Mouse (Mus musculus): ENCODE data around the gene Dcakd.

DNA sequence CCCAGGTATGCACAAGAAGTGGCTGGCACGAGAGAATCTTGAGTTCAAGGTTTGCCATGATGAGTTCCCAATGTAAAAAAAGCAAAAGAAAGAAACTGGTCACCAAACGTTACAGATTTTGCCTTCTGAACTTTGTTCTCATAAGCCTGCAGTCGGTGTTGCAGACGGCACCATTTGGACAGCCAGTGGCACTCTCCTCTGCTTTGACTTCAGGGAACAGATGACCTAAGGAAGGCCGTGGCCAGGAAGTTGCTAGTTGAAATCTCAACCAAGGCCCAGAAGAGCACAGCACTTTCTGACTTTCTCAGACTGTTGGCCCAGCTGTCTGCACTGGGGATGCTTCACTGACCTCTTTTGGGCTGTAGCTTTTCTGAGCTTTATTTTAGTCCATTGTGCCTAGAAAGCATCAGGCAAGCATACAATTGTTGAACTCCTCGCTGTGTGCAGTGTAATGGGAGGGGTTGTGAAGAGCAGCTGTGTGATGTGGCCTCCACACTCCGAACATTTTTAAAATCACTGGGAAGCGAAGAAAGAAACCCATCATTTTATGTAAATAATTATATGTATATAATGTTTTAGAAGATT, 8.8 kb upstream of the Dcakd start:
- TF ChIP-seq POLR2A (IDR thresholded peaks at IDR 0.05; ENCODE audit: insufficient read depth, low read depth, low read length) (no peak), CTCF (IDR thresholded peaks at IDR 0.05; ENCODE audit: insufficient read depth, low read depth, low read length) (no peak)

All from olfactory bulb, adult 2 months (tissue).